Mouse (Mus musculus): ENCODE measurements around the gene Cldn18. TPM values are rescaled to one million over a fixed set of nuclear protein-coding genes. Genes with fewer than 3 reads are reported as not detected.

Gene Cldn18
- polyA plus RNA-seq, 1 experiment from 2014 or later = not detected

GRCm38 (mm10) chr9:99694961-99695360 is 22.1 kb downstream of the Cldn18 start:
- DNase-seq (ENCODE audit: low spot score) = no peak
- Histone ChIP-seq H3K4me1 (replicated peaks; ENCODE audit: control insufficient read depth, insufficient read depth, low read length) (no peaks in the 10 kb centered on the region), H3K9ac (ENCODE audit: low read depth, low read length) (no peak overlapping the region), H3K4me2 (replicated peaks; ENCODE audit: low read depth, low read length) (no peak overlapping the region), H3K4me3 (ENCODE audit: low read depth, low read length) (no peak overlapping the region), H3K27ac (ENCODE audit: low read depth, low read length) (no peak overlapping the region), H3K9me3 (ENCODE audit: control insufficient read depth, low read length) (no peaks in the 10 kb centered on the region), H3K36me3 (ENCODE audit: control insufficient read depth, insufficient read depth, low read length) (no peaks in the 10 kb centered on the region), H3K27me3 (ENCODE audit: control insufficient read depth, insufficient read depth, low read length) (no peaks in the 10 kb centered on the region)
- WGBS = 72% methylated on average over 7 of the region's 7 CpGs
- ATAC-seq (ENCODE audit: low FRiP score) = no peak

GRCm38 (mm10) chr9:99690386-99690785 is 26.7 kb downstream of the Cldn18 start:
- Histone ChIP-seq H3K27ac (ENCODE audit: low read depth, low read length) (no peak overlapping the region), H3K27me3 (ENCODE audit: control insufficient read depth, insufficient read depth, low read length) (no peaks in the 10 kb centered on the region), H3K4me1 (replicated peaks; ENCODE audit: control insufficient read depth, insufficient read depth, low read length) (no peaks in the 10 kb centered on the region), H3K9me3 (ENCODE audit: control insufficient read depth, low read length) (no peaks in the 10 kb centered on the region), H3K36me3 (ENCODE audit: control insufficient read depth, insufficient read depth, low read length) (no peaks in the 10 kb centered on the region), H3K4me2 (replicated peaks; ENCODE audit: low read depth, low read length) (no peak overlapping the region), H3K9ac (ENCODE audit: low read depth, low read length) (no peak overlapping the region), H3K4me3 (ENCODE audit: low read depth, low read length) (no peak overlapping the region)
- no peak for ATAC-seq (ENCODE audit: low FRiP score)
- 90% methylated on average over 7 of the region's 7 CpGs for WGBS
- DNase-seq (ENCODE audit: low spot score) = no peak

GRCm38 (mm10) chr9:99689796-99690195 is 27.3 kb downstream of the Cldn18 start:
- Histone ChIP-seq H3K4me3 (ENCODE audit: low read depth, low read length) (no peak overlapping the region), H3K4me2 (replicated peaks; ENCODE audit: low read depth, low read length) (no peak overlapping the region), H3K9ac (ENCODE audit: low read depth, low read length) (no peak overlapping the region), H3K4me1 (replicated peaks; ENCODE audit: control insufficient read depth, insufficient read depth, low read length) (no peaks in the 10 kb centered on the region), H3K9me3 (ENCODE audit: control insufficient read depth, low read length) (no peaks in the 10 kb centered on the region), H3K36me3 (ENCODE audit: control insufficient read depth, insufficient read depth, low read length) (no peaks in the 10 kb centered on the region), H3K27ac (ENCODE audit: low read depth, low read length) (no peak overlapping the region), H3K27me3 (ENCODE audit: control insufficient read depth, insufficient read depth, low read length) (no peaks in the 10 kb centered on the region)
- no peak for ATAC-seq (ENCODE audit: low FRiP score)
- 94% methylated on average over 5 of the region's 5 CpGs for WGBS
- no peak for DNase-seq (ENCODE audit: low spot score)

GRCm38 (mm10) chr9:99685536-99686231 is 31.4 kb downstream of the Cldn18 start:
- no peak overlapping the region for H3K4me2 ChIP-seq (replicated peaks; ENCODE audit: low read depth, low read length)
- H3K4me1 ChIP-seq (replicated peaks; ENCODE audit: control insufficient read depth, insufficient read depth, low read length) = no peaks in the 10 kb centered on the region
- 75% methylated on average over 5 of the region's 5 CpGs for WGBS
- DNase-seq (ENCODE audit: low spot score) (no peak), ATAC-seq (ENCODE audit: low FRiP score) (no peak)
- H3K9me3 ChIP-seq (ENCODE audit: control insufficient read depth, low read length) = no peaks in the 10 kb centered on the region
- no peak overlapping the region for H3K4me3 ChIP-seq (ENCODE audit: low read depth, low read length)
- no peak overlapping the region for H3K27ac ChIP-seq (ENCODE audit: low read depth, low read length)
- no peaks in the 10 kb centered on the region for H3K36me3 ChIP-seq (ENCODE audit: control insufficient read depth, insufficient read depth, low read length)
- H3K27me3 ChIP-seq (ENCODE audit: control insufficient read depth, insufficient read depth, low read length) = no peaks in the 10 kb centered on the region
- H3K9ac ChIP-seq (ENCODE audit: low read depth, low read length) = no peak overlapping the region

GRCm38 (mm10) chr9:99685061-99685521 is 32.0 kb downstream of the Cldn18 start:
- ATAC-seq (ENCODE audit: low FRiP score) (no peak), DNase-seq (ENCODE audit: low spot score) (no peak)
- Histone ChIP-seq H3K4me2 (replicated peaks; ENCODE audit: low read depth, low read length) (no peak overlapping the region), H3K4me3 (ENCODE audit: low read depth, low read length) (no peak overlapping the region), H3K27ac (ENCODE audit: low read depth, low read length) (no peak overlapping the region), H3K4me1 (replicated peaks; ENCODE audit: control insufficient read depth, insufficient read depth, low read length) (no peaks in the 10 kb centered on the region), H3K9ac (ENCODE audit: low read depth, low read length) (no peak overlapping the region), H3K27me3 (ENCODE audit: control insufficient read depth, insufficient read depth, low read length) (no peaks in the 10 kb centered on the region), H3K36me3 (ENCODE audit: control insufficient read depth, insufficient read depth, low read length) (no peaks in the 10 kb centered on the region), H3K9me3 (ENCODE audit: control insufficient read depth, low read length) (no peaks in the 10 kb centered on the region)
- whole genome bisulfite sequencing = 78% methylated on average over 5 of the region's 5 CpGs

- DNase-seq (ENCODE audit: low spot score) (no peak), ATAC-seq (ENCODE audit: low FRiP score) (no peak)
- Histone ChIP-seq H3K27me3 (ENCODE audit: control insufficient read depth, insufficient read depth, low read length) (no peaks in the 10 kb centered on the region), H3K4me1 (replicated peaks; ENCODE audit: control insufficient read depth, insufficient read depth, low read length) (no peaks in the 10 kb centered on the region), H3K4me2 (replicated peaks; ENCODE audit: low read depth, low read length) (no peak overlapping the region), H3K9ac (ENCODE audit: low read depth, low read length) (no peak overlapping the region), H3K9me3 (ENCODE audit: control insufficient read depth, low read length) (no peaks in the 10 kb centered on the region), H3K36me3 (ENCODE audit: control insufficient read depth, insufficient read depth, low read length) (no peaks in the 10 kb centered on the region), H3K27ac (ENCODE audit: low read depth, low read length) (no peak overlapping the region), H3K4me3 (ENCODE audit: low read depth, low read length) (no peak overlapping the region)
- 88% methylated on average over 21 of the region's 21 CpGs for WGBS
These were observed 35.0 kb downstream of the Cldn18 start for GRCm38 (mm10) chr9:99681980-99682570.

DNA sequence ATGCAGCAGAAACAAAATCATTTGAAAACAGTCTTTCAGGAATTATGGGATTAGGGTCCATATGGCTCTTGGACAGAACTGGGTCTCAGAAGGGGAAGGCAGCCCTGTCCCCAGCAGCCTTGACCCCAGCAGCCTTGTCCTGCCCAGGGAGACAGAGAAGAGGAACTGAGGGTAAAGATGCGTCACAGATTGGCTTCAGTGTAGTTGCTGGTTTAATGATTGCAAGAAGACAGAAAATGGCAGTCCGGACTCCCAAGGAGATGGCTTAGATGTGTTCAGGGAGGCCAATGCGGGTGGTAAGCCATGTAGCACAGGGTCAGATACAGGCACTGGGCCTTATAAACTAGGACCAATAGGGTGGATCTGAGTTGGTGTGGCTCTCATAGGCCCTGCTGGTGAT is 41.4 kb downstream of the Cldn18 start:
- Histone ChIP-seq H3K27ac (ENCODE audit: low read depth, low read length) (no peak overlapping the region), H3K4me1 (replicated peaks; ENCODE audit: control insufficient read depth, insufficient read depth, low read length) (no peaks in the 10 kb centered on the region), H3K9ac (ENCODE audit: low read depth, low read length) (no peak overlapping the region), H3K4me2 (replicated peaks; ENCODE audit: low read depth, low read length) (no peak overlapping the region), H3K4me3 (ENCODE audit: low read depth, low read length) (no peak overlapping the region), H3K9me3 (ENCODE audit: control insufficient read depth, low read length) (no peaks in the 10 kb centered on the region), H3K27me3 (ENCODE audit: control insufficient read depth, insufficient read depth, low read length) (no peaks in the 10 kb centered on the region), H3K36me3 (ENCODE audit: control insufficient read depth, insufficient read depth, low read length) (no peaks in the 10 kb centered on the region)
- DNase-seq (ENCODE audit: low spot score) (no peak), ATAC-seq (ENCODE audit: low FRiP score) (no peak)
- 90% methylated on average over 3 of the region's 3 CpGs for WGBS

DNA sequence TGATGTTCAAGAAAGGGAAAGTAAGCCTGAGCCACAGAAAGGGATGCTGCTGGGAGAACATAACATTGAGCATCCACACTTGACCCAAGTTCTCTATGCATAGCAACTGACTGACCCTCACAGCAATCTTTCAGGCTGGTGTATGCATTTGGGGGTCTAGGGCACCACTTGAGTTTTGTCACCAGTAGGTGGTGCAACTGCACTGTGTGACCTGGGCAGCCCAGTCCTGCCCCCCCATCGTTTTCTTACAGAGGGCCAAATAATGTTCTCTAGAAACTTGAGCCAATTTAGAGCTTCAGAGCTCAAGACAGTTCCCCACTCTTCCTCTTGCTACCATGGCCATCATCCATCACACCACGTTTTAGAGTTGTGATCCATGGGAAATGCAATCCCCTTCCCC is 45.5 kb downstream of the Cldn18 start:
- no peak overlapping the region for H3K4me3 ChIP-seq (ENCODE audit: low read depth, low read length)
- H3K36me3 ChIP-seq (ENCODE audit: control insufficient read depth, insufficient read depth, low read length) = peaks cover 6% of the 10 kb centered on the region; the same call in 1 of the 2 replicates
- WGBS = 46% methylated on average over 2 of the region's 2 CpGs
- no peak overlapping the region for H3K4me2 ChIP-seq (replicated peaks; ENCODE audit: low read depth, low read length)
- no peak overlapping the region for H3K9ac ChIP-seq (ENCODE audit: low read depth, low read length)
- no peaks in the 10 kb centered on the region for H3K27me3 ChIP-seq (ENCODE audit: control insufficient read depth, insufficient read depth, low read length)
- no peaks in the 10 kb centered on the region for H3K9me3 ChIP-seq (ENCODE audit: control insufficient read depth, low read length)
- DNase-seq (ENCODE audit: low spot score) (peak; percentile 10), ATAC-seq (ENCODE audit: low FRiP score) (no peak)
- H3K4me1 ChIP-seq (replicated peaks; ENCODE audit: control insufficient read depth, insufficient read depth, low read length) = no peaks in the 10 kb centered on the region
- no peak overlapping the region for H3K27ac ChIP-seq (ENCODE audit: low read depth, low read length)

DNA sequence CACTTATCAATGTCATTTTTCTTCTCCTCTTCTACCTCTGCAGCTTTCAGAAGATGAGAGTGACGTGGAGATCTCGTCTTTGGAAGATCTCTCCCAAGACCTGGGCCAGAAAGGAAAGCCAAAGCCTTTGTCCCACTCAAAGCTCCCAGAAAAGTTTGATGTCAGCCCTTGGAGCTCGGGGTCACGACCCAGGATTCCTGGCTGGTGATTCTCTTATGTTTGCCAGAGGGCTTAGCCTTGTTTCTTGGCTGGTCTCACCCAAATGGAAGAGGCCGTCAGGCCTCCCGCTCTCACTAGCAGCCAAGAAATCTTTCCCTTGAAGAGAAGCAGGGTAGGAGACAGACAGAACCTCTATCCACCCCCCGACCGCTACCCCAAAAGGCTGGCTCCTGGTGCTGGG is 49.5 kb downstream of the Cldn18 start:
- 83% methylated on average over 8 of the region's 8 CpGs for WGBS
- ATAC-seq (ENCODE audit: low FRiP score) (no peak), DNase-seq (ENCODE audit: low spot score) (no peak)
- no peak overlapping the region for H3K4me2 ChIP-seq (replicated peaks; ENCODE audit: low read depth, low read length)
- H3K36me3 ChIP-seq (ENCODE audit: control insufficient read depth, insufficient read depth, low read length) = peaks cover 6% of the 10 kb centered on the region; the same call in 1 of the 2 replicates
- H3K4me1 ChIP-seq (replicated peaks; ENCODE audit: control insufficient read depth, insufficient read depth, low read length) = no peaks in the 10 kb centered on the region
- H3K4me3 ChIP-seq (ENCODE audit: low read depth, low read length) = no peak overlapping the region
- no peaks in the 10 kb centered on the region for H3K9me3 ChIP-seq (ENCODE audit: control insufficient read depth, low read length)
- no peak overlapping the region for H3K9ac ChIP-seq (ENCODE audit: low read depth, low read length)
- H3K27me3 ChIP-seq (ENCODE audit: control insufficient read depth, insufficient read depth, low read length) = no peaks in the 10 kb centered on the region
- H3K27ac ChIP-seq (ENCODE audit: low read depth, low read length) = no peak overlapping the region
